Mouse (Mus musculus): ENCODE results near the gene Nat9.

Gene Nat9

DNA sequence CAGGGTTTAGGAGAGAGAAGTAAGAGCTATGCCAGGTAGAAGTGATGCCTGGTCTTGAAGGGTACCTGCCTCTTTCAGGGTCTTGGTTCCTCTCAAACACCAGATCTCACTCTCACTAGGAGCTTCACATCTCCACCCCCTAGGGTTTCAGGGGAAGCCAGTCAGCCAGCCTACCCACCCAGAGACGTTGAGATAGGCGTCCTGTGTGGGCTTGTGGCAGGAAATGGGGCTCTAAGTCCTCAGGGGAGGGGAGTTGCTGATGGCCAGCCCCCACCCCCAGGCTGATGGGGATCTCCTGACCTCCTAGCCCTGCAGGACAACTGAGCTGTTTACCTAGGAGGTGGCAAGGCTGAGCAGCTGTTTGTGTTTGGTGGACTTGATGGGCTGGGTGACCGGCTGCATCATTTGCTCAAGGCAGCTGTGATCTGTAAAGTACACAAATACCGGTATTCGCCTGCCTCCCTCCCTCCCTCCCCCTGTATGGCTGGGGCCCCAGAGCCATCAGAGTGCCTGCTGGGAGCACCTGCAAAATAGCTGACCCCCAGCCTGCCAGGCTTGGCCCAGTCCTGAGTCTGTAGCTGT is 32.5 kb downstream of the Nat9 start:
- DNase-seq (ENCODE audit: low spot score in 2 of 2) = no peak

DNA sequence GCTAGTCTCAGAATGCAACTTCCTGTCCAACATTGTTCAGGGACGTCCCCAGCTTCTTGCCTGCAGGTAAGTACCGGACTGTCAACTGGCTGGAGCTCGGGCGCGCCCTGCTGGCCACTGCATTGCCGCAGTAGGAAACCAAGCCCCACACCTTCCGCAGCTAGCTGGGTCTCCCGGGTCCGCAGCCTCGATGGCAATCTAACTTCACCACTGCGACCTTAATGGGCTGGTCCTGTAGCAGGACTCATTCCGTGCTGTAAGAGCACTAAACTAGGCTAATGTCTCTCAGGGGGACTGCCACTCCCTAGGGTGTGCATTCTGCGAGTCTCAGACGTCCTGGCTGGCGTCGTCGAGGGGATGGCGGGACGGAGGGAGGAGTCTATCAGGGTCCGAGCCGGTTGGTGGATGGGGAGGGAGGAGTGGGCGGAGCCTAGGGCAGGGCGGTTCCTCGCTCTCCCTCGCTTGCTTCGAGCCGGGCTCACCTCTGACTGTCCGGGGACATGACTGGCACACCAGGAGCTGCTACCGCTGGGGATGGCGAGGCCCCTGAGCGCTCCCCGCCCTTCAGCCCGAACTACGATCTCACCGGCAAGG is 33.9 kb downstream of the Nat9 start:
- DNase-seq (ENCODE audit: low spot score in 2 of 2) = peak in 1 of 2 experiments; percentile 62

DNA sequence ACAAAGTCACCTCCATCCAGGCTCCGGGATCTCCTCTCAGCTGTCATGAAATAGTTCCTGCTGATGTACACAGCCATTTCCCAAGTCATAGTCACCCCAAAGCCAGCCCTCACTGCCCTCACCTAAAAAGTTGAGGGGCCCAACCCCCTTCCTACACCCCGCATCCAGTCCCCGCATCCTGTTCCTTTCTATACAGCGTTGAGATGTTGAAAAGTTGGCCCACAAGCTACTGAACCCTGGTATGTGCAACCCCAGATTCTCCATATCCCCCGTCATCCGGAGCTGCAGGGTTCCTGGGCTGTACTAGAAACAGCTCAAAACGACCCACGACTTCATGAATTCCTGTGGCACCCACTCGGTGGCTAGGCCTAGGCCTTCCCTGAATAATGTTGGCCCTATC is 34.6 kb downstream of the Nat9 start:
- DNase-seq (ENCODE audit: low spot score in 2 of 2) = no peak

DNA sequence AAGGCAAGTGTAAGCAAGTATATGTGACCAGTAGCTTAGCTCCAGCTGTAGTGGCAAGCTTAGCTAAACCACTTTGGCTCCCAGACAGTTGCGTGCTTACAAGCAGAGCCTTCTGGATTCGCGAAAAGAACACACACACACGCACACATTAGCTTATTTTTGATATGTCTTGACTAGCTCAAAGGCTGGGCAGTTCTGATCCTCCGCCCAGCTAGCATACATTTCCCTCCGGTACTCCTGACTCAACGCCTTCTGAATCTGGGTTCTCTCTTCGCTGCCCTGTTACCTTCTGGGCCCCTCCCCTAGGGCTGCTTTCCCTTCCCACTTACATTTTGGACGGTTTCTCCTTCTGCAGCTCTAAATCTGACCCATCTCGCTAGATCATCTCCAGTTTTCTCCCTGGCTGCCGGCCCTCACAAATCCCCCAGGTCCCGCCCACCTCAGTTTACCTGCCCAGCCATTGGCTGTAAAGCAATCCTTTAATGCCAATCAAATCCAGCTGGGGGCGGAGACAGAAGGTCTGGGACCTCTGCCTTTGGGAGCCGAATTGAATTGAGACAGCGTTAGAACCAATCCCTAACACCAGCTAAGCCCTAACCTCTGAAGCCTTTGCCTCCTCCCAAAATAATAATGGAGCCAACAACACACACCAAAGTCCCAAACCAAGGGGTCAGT is 35.8 kb downstream of the Nat9 start:
- peak in 1 of 2 experiments; percentile 22 for DNase-seq (ENCODE audit: low spot score in 2 of 2)

DNA sequence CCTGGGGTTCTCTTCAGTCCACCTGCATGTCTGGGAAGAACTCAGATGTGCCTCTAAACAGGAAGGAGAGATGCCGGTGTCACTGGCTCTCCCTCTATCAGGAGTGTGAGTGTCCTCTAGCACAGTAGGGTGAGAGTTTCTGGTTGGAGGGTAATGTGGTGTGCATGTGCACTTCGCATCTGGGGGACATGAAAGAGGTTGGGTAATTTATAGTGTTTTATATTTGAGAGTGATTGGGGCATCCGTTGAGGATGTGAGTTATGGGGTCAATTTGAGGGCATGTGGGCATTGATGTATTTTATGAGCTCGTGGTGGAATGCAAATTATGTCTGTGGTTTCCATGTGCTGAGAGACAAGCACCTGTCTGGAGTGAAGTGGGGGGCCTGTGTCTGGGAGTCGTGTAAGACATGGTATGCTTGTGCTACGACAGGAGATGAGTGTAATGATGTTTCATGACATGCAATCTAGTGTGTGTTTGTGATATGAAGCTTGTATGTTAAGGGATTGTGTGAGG is 36.9 kb downstream of the Nat9 start:
- no peak for DNase-seq (ENCODE audit: low spot score in 2 of 2)

DNA sequence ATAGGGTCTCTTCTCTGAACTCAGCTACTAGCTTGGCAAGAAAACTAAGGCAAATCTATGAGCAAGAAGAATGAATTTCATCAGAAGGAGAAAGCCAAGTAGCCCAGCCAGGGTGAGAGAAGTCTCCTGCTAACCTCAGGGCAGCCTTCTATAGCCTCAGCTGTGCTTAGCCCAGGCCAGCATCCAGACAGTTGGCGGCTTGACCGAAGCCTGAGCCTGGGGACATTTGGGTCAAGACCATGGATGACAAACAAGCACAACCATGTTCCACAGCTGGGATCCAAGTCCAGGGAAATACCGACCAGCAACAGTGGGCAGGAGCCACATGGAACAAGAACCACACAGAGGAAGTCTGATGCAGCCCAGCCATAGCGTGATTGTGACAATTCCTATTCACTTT is 39.8 kb downstream of the Nat9 start:
- DNase-seq (ENCODE audit: low spot score in 2 of 2) = no peak

DNA sequence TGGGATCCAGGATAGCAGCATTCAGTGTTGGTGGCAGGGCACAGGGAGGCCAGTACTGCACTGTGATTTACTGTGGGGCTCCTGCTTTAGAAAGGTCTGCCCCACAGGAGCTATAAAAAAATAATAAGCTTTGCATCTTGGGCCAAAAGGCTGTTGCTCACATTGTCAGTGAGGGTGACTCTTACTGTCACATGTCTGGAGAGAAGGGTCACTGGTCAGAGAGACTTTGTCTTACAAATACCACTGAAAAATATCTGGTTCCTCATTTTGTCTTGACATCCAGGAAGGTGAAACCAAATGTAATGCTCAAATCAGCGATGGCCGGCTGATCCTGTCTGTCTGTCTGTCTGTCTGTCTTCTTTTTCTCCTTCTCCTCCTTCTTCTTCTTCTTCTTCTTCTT is 45.7 kb downstream of the Nat9 start:
- no peak for DNase-seq (ENCODE audit: low spot score in 2 of 2)

DNA sequence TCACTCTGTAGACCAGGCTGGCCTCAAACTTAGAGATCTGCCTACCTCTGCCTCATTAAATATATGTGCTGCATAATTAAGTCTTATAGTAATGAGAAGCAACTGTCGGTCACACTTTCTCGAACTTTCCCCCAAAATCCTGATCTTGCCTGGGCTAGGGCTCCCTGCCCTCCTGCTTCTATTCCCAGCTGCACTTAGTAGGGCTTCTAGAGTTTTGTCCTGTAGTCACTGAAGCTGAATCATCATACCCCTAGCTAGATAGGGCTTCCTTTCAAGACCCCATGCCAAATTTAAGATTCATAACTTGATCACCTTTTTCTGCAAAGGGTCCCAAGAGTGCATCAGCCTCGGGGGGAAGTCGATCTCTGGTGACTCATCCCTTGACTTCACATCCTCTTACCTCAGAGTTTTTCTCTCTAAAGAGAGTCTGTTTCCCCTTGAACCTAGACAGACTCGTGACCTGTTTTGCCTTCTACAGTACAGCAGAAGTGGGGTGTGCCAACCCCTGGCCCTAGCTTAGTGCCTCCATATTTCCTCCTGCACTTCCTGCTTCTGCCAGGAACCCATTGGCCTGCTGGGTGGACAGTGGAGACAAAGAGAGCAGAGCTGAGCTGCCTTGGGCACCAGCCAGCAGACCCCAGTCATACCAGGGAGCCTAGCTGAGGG is 48.9 kb downstream of the Nat9 start:
- no peak for DNase-seq (ENCODE audit: low spot score in 2 of 2)

DNA sequence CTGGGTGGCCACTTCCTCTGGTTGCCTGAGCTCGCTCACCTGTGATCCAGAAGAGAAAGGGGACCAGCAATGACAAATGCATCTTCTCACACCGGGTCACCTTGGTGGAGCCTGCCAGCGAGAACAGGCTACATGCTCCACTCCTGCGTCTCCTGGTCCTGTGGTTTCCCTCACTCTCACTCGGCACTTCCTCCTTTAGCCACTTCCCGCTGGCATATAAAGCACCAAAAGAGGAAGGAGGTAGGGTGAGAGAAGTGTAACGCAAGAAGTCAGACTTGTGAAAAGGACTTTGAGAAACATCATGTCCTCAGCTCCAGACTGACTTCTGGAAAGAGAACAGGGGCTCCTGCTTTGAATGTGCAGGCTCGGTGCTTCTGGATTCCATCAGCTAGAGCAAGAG is 53.9 kb downstream of the Nat9 start, which contains the start of gene Cd300lf:
Gene Cd300lf (minus strand): TSS at position 193 of the 400 bp plus-strand sequence.
- peak in 1 of 2 experiments; percentile 28 for DNase-seq (ENCODE audit: low spot score in 2 of 2)
